Mouse (Mus musculus) heart, embryonic 12.5 days (tissue): ENCODE results near the gene Id2. TPM values are rescaled to one million over a fixed set of nuclear protein-coding genes. Genes with fewer than 3 reads are reported as not detected.
A peak's percentile ranks its signal among the peaks of the same experiment; 100 is the strongest.

ENCODE experiments used
- ATAC-seq: fragments of 200-750 bp; cut with Nextera tagmentation; 2 replicates; pipeline ENCODE4 v1.8.0; 2017; ENCODE audit warnings: moderate TSS enrichment, moderate library complexity; ENCODE audit not compliant: insufficient number of reproducible peaks, low FRiP score
- H3K27ac ChIP-seq: fragments of 300-500 bp; sonication (generic); 2 replicates; pipeline ENCODE4 v1.5.1; 2016; ENCODE audit warnings: mild to moderate bottlenecking, moderate library complexity; ENCODE audit not compliant: poor library complexity, severe bottlenecking
- H3K27me3 ChIP-seq: fragments of 300-500 bp; sonication (generic); replicated peaks from 2 replicates; pipeline ENCODE4 v1.6.1; 2016; ENCODE audit warnings: mild to moderate bottlenecking, moderate library complexity
- H3K36me3 ChIP-seq: fragments of 300-500 bp; sonication (generic); 2 replicates; pipeline ENCODE4 v1.6.1; 2016; ENCODE audit warnings: mild to moderate bottlenecking, moderate library complexity
- H3K4me1 ChIP-seq: fragments of 300-500 bp; sonication (generic); replicated peaks from 2 replicates; pipeline ENCODE4 v1.6.1; 2016; ENCODE audit warnings: mild to moderate bottlenecking
- H3K4me2 ChIP-seq: fragments of 300-500 bp; sonication (generic); 2 replicates; pipeline ENCODE4 v1.6.1; 2016; ENCODE audit warnings: mild to moderate bottlenecking, moderate library complexity
- H3K4me3 ChIP-seq: fragments of 300-500 bp; sonication (generic); 2 replicates; pipeline ENCODE4 v1.5.1; 2016; ENCODE audit warnings: mild to moderate bottlenecking
- H3K9ac ChIP-seq: fragments of 300-500 bp; sonication (generic); 2 replicates; pipeline ENCODE4 v1.6.1; 2016; ENCODE audit warnings: mild to moderate bottlenecking, moderate library complexity
- H3K9me3 ChIP-seq: fragments of 300-500 bp; sonication (generic); replicated peaks from 2 replicates; pipeline ENCODE4 v1.6.1; 2016; ENCODE audit warnings: mild to moderate bottlenecking, moderate library complexity
- WGBS: fragments of 180-500 bp; shearing (Covaris S2); methylation state at CpG from one replicate; pipeline ENCODE4 v1.1.7; 2016; 5-methylcytosine and 5-hydroxymethylcytosine counted together
- polyA plus RNA-seq: library from polyadenylated mRNA; unstranded; fragments of >200 nt; fragmentation: Nextera tagmentation; extraction: Ambion mirVana; gene quantifications from 2 replicates; pipeline ENCODE4 v1.2.1, GENCODE M21; 2016

The Id2 gene
- polyA plus RNA-seq, 1 experiment from 2014 or later: 433 TPM

- no peaks in the 10 kb centered on the region for H3K36me3 ChIP-seq
- H3K9me3 ChIP-seq: 0 out of 2 replicates have a peak, but pooled peaks cover 8% of the 10 kb centered on the region
- WGBS: 36% methylated on average over 3 of the region's 3 CpGs
- no peaks in the 10 kb centered on the region for H3K27me3 ChIP-seq
- no peak overlapping the region for H3K9ac ChIP-seq
- H3K27ac ChIP-seq: 0 out of 2 replicates have a peak overlapping the region, but pooled peaks have one; percentile 56
- H3K4me3 ChIP-seq: no peak overlapping the region
- H3K4me2 ChIP-seq: no peak overlapping the region
- ATAC-seq: no peak
- peaks cover 8% of the 10 kb centered on the region for H3K4me1 ChIP-seq
Measured at GRCm38 (mm10) chr12:25074344-25074743, 22.6 kb downstream of the Id2 start.

GRCm38 (mm10) chr12:25073374-25073773, 23.6 kb downstream of the Id2 start:
- 46% methylated on average over 4 of the region's 4 CpGs for WGBS
- H3K4me1 ChIP-seq: peaks cover 8% of the 10 kb centered on the region
- peak; percentile 42 for ATAC-seq
- H3K4me3 ChIP-seq: no peak overlapping the region
- peak overlapping the region; percentile 56 for H3K27ac ChIP-seq
- H3K36me3 ChIP-seq: no peaks in the 10 kb centered on the region
- no peak overlapping the region for H3K9ac ChIP-seq
- no peak overlapping the region for H3K4me2 ChIP-seq
- H3K9me3 ChIP-seq: 0 out of 2 replicates have a peak, but pooled peaks cover 8% of the 10 kb centered on the region
- no peaks in the 10 kb centered on the region for H3K27me3 ChIP-seq

- WGBS: 87% methylated on average over 6 of the region's 6 CpGs
- H3K9me3 ChIP-seq: 0 out of 2 replicates have a peak, but pooled peaks cover 3% of the 10 kb centered on the region
- no peak overlapping the region for H3K9ac ChIP-seq
- ATAC-seq: no peak
- H3K36me3 ChIP-seq: peaks cover 41% of the 10 kb centered on the region
- no peak overlapping the region for H3K27ac ChIP-seq
- no peak overlapping the region for H3K4me2 ChIP-seq
- no peaks in the 10 kb centered on the region for H3K4me1 ChIP-seq
- H3K4me3 ChIP-seq: no peak overlapping the region
- H3K27me3 ChIP-seq: no peaks in the 10 kb centered on the region
Measured at GRCm38 (mm10) chr12:25062264-25062663, 34.7 kb downstream of the Id2 start.

- Histone ChIP-seq H3K9me3 (0 out of 2 replicates have a peak, but pooled peaks cover 3% of the 10 kb centered on the region), H3K4me3 (no peak overlapping the region), H3K27me3 (no peaks in the 10 kb centered on the region), H3K36me3 (peaks cover 50% of the 10 kb centered on the region), H3K4me1 (no peaks in the 10 kb centered on the region), H3K9ac (no peak overlapping the region), H3K27ac (no peak overlapping the region), H3K4me2 (no peak overlapping the region)
- WGBS: 87% methylated on average over 7 of the region's 7 CpGs
- no peak for ATAC-seq
Measured at GRCm38 (mm10) chr12:25060901-25061300, 36.0 kb downstream of the Id2 start.

- H3K9ac ChIP-seq: no peak overlapping the region
- no peaks in the 10 kb centered on the region for H3K9me3 ChIP-seq
Measured at GRCm38 (mm10) chr12:25059487-25060200, 37.3 kb downstream of the Id2 start.

GRCm38 (mm10) chr12:25054963-25055362, 42.0 kb downstream of the Id2 start:
- no peak overlapping the region for H3K4me3 ChIP-seq
- 72% methylated on average over 4 of the region's 4 CpGs for WGBS
- no peaks in the 10 kb centered on the region for H3K27me3 ChIP-seq
- H3K4me2 ChIP-seq: no peak overlapping the region
- no peak overlapping the region for H3K27ac ChIP-seq
- peaks cover 3% of the 10 kb centered on the region; the same call in 1 of the 2 replicates for H3K4me1 ChIP-seq
- no peaks in the 10 kb centered on the region for H3K9me3 ChIP-seq
- H3K36me3 ChIP-seq: peaks cover 78% of the 10 kb centered on the region
- ATAC-seq: no peak
- H3K9ac ChIP-seq: no peak overlapping the region

More at GRCm38 (mm10) chr12:25059487-25060200, 37.3 kb downstream of the Id2 start:
- Histone ChIP-seq H3K27ac (no peak overlapping the region), H3K4me2 (no peak overlapping the region), H3K27me3 (no peaks in the 10 kb centered on the region), H3K36me3 (peaks cover 46% of the 10 kb centered on the region), H3K4me1 (no peaks in the 10 kb centered on the region), H3K4me3 (no peak overlapping the region)
- WGBS: 84% methylated on average over 9 of the region's 9 CpGs
- no peak; the same call in 1 of the 2 replicates for ATAC-seq

GRCm38 (mm10) chr12:25054511-25054910, 42.4 kb downstream of the Id2 start:
- WGBS: 78% methylated on average over 7 of the region's 7 CpGs
- peaks cover 3% of the 10 kb centered on the region; the same call in 1 of the 2 replicates for H3K4me1 ChIP-seq
- H3K36me3 ChIP-seq: peaks cover 75% of the 10 kb centered on the region
- no peaks in the 10 kb centered on the region for H3K27me3 ChIP-seq
- no peak overlapping the region for H3K9ac ChIP-seq
- no peak for ATAC-seq
- H3K9me3 ChIP-seq: no peaks in the 10 kb centered on the region
- H3K27ac ChIP-seq: no peak overlapping the region
- no peak overlapping the region for H3K4me2 ChIP-seq
- no peak overlapping the region for H3K4me3 ChIP-seq

GRCm38 (mm10) chr12:25049253-25049652, 47.7 kb downstream of the Id2 start:
- H3K27ac ChIP-seq: no peak overlapping the region
- no peak overlapping the region for H3K4me3 ChIP-seq
- no peak overlapping the region for H3K9ac ChIP-seq
- peaks cover 6% of the 10 kb centered on the region for H3K4me1 ChIP-seq
- 66% methylated on average over 5 of the region's 5 CpGs for WGBS
- H3K27me3 ChIP-seq: no peaks in the 10 kb centered on the region
- no peak for ATAC-seq
- no peak overlapping the region for H3K4me2 ChIP-seq
- peaks cover 60% of the 10 kb centered on the region for H3K36me3 ChIP-seq
- H3K9me3 ChIP-seq: no peaks in the 10 kb centered on the region

- Histone ChIP-seq H3K9ac (no peak overlapping the region), H3K4me3 (no peak overlapping the region), H3K36me3 (peaks cover 55% of the 10 kb centered on the region), H3K27me3 (no peaks in the 10 kb centered on the region), H3K27ac (no peak overlapping the region), H3K9me3 (no peaks in the 10 kb centered on the region), H3K4me1 (peaks cover 3% of the 10 kb centered on the region), H3K4me2 (no peak overlapping the region)
- 91% methylated on average over 4 of the region's 4 CpGs for WGBS
- no peak for ATAC-seq
Measured at GRCm38 (mm10) chr12:25044579-25044978, 52.4 kb downstream of the Id2 start.

GRCm38 (mm10) chr12:25044056-25044455, 52.9 kb downstream of the Id2 start:
- Histone ChIP-seq H3K9ac (no peak overlapping the region), H3K36me3 (peaks cover 55% of the 10 kb centered on the region), H3K9me3 (no peaks in the 10 kb centered on the region), H3K27ac (no peak overlapping the region), H3K4me3 (no peak overlapping the region), H3K27me3 (no peaks in the 10 kb centered on the region), H3K4me2 (no peak overlapping the region), H3K4me1 (peaks cover 3% of the 10 kb centered on the region)
- WGBS: 86% methylated on average over 2 of the region's 2 CpGs
- ATAC-seq: no peak
